Mouse (Mus musculus) adrenal gland, postnatal 25 days (tissue): ENCODE measurements around the gene Myocd. TPM values are rescaled to one million over a fixed set of nuclear protein-coding genes. Genes with fewer than 3 reads are reported as not detected.

Experiments
- DNase-seq: peaks from one replicate; pipeline ENCODE4 v3.0.0; 2021; ENCODE audit warnings: mixed read lengths
- long read RNA-seq: library from polyadenylated mRNA; stranded (forward); transcript quantifications from one replicate; pipeline ENCODE4 v2.0.0, GENCODE M21; 2021
- total RNA-seq: library from RNA; stranded (reverse); gene quantifications from 2 replicates; pipeline ENCODE4 v1.2.3, GENCODE M21; 2021

The Myocd gene
- total RNA-seq, result 0.15 and 0.29 TPM in 2 replicates
- long read RNA-seq, partial matches to known transcripts, result 1 of 1 reads
- long read RNA-seq, other reads (novel, unspliced or antisense), result 0 of 1 reads

DNA sequence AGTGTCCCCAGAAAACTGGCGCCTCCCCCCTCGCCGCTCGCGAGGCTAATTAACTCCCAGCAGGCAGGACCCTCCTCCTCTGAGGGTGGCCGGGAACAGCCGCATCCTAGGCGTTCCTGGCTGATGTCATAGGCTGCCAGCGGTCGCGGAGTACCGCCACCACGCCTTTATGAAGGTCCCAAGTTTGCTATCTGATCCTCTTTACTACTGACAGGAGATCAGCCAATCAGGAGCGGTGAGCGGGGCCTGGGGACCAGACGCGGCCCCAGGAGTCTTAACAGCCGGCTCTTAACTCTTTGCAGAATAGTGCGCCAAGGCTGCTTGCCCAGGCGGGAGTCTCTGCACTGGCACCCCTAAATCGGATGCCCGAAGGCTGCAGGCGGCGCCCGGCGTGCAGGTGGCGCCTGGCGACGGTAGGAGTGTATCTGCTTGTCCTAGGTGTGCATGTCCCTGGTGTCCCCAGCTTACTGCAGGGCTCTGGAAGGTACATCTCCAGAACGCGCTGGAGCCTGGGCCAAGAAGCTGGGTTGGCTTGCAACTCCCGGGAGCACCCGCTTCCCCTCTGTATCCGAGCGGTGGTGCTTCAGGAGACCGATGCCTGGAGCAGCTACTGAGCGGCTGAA is at the start of gene Myocd:
Gene Myocd (minus strand): TSS at position 139 of the 623 bp plus-strand sequence.
- peak; percentile 22 for DNase-seq

- no peak for DNase-seq
Measured at GRCm38 (mm10) chr11:65303824-65304223, 34.0 kb upstream of the Myocd start.

DNA sequence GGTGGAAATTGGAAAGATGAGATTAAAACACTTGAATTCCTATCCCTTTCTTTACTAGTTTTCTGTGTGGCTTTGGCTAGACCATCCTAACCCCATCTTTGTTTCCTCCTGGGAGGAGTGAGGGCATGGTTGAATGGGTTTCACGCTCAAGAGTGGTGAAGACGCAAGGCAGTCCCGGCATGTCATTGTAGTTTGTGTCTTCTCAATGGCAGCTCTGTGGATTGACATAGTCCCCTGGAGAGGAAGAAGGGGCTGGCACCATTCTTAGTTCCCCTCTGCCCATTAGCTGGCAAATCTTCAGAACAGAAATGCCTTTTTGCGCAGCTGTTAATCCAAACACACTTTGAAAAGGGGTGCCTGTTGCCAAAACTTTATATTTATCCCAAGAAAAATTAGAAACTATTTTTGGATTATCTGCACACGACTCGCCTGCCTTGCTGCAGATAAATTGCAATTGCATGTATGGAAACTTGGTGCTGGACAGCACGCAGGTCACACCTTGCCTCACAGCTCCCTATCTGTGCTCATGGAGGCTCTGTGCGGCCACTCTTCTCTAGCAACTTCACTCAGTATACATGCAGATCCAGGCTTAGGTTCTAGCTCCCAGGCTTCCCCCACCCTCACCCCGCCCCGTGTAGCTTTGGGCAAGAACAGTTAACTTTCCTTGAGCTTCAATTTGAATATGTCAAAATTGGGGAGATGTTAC is 24.5 kb upstream of the Myocd start:
- DNase-seq, result no peak

DNA sequence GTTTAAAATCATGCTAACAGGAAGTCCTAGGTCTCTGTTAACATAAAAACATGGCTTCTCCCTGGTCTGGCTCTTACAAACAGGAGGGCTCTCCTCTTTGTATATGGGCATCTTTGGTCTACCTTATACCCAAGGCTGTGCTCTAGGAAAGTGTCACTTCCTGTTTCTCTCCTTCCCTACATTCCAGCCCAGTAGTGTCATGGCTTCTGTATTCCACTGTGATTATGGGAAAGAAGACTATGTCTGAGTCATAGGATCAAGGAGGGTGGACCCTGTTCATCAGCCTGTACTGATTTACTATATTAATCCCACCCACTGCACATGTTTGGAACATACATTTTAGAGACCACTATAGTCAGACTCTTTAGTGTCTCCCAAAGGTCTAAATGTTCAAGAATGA is 23.2 kb upstream of the Myocd start:
- no peak for DNase-seq

GRCm38 (mm10) chr11:65287706-65288105 is 17.9 kb upstream of the Myocd start:
- no peak for DNase-seq

GRCm38 (mm10) chr11:65286211-65286610 is 16.4 kb upstream of the Myocd start:
- DNase-seq, result no peak

DNA sequence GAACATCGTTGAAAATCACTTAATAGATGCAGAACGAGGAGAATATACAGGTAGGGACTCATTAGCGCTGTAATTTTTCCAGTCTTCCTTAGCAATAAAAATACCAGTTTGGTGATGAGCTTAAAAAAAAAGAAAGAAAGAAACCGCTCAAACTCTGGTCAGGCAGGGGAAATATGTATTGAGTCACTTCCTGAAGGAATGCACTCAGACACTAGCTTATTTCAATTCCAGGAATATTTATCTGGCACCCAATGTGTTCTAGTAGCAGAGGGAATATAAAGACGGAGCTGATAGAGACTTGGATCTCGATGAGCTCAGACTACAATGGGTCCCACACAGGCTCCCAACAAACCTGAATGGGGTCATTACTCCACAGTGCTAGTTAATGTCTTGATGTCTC is 5.7 kb upstream of the Myocd start:
- no peak for DNase-seq

DNA sequence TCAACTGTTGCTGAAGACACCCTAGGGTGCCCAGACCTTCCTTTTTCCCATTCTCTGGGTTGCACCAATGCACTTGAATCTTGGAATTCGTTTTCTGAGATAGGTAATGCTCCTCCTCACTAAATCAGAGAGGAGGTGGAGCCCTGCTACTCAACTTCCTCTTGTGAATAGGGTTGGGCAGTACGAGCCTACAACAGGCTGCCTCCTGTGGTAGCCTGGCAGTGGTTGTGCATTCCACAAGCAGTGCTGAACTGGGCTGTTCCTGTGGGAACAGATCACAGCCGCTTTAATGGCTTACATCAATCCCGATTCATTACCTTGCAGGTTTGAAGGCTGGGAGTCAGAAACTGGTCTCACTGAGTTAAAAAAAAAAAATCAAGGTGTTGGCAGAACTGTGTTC is 1.2 kb upstream of the Myocd start:
- no peak for DNase-seq

- DNase-seq, result no peak
Measured at GRCm38 (mm10) chr11:65268310-65268709, 1.5 kb downstream of the Myocd start.

GRCm38 (mm10) chr11:65263466-65263865 is 6.3 kb downstream of the Myocd start:
- DNase-seq, result peak; percentile 55

DNA sequence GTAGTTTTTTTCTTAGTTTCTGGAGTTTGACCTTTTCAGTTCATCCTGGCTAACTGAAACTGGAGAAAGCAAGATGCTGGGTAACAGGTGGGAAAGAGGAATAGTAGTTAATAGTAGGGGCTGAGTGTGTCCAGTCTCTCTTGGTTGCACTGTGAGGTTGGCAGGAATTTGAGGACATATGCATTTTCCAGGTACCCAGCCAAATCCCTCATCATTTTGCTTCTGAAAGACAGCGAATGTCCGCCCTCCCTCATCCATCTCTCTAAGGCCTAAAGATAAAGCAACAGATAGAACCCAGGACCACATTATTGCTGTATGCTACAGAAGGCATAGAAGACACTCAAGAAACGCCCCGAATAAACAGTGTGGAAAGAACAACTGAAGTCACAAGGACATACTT is 10.8 kb downstream of the Myocd start:
- no peak for DNase-seq

DNA sequence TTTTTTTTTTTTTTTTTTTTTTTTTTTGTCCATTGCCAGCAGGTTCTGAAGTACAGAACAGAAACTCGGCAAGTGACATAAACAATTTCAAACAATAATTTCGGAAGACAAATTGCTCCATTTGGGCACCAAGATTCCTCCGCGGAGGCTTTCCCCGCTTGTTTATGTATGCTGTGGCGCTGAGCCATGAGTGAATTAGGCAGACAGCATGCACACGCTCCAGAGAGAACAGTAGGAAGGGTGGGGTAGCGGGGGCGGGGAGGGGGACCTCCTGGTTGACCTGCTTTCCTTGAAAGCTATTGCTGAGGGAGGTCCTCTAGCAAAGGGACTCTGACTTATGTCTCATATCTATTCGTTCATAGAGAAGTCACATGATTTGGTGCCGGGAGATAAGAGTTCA is 13.6 kb downstream of the Myocd start:
- no peak for DNase-seq

DNA sequence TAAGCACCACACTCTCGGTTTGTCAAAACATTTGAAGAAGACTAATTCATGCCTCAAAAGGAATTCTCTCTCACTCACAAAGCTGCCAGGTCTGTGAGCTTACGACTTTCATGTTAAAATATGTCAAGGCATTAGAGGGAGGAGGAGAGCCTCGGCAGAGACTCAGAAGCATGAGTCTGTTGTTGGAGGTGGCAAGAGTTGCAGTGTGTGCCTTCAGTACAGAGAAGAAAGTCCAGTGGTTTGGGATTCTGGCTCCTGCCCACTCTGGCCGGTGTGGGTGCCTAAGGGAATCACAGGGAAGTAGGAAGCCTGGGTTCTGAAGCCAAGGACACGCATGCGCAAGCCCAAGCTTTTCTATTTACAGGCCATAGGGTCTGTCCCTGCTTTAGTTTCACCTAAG is 14.2 kb downstream of the Myocd start:
- DNase-seq, result no peak

- DNase-seq, result no peak
Measured at GRCm38 (mm10) chr11:65250366-65250765, 19.4 kb downstream of the Myocd start.

GRCm38 (mm10) chr11:65246301-65247054 is 23.3 kb downstream of the Myocd start:
- DNase-seq, result no peak

- DNase-seq, result peak; percentile 8
Measured at GRCm38 (mm10) chr11:65243593-65243992, 26.2 kb downstream of the Myocd start.

DNA sequence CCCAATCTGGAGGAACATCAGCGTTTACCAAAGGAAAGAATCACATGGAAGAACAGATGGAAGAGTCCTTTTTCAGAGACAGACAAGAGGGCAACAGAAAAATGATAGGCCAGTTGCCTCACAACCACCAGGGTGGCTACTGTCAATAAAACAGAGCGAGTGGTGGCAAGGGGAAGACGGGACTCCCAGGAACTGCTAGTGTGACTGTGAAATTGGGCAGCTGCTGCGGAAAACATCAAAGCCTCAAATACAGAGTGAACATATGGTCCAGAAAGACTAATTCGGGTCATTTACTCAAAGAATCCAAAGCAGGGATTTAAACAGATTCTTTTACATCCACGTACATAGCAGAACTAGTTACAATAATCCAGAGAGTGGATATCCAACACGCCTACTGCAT is 29.3 kb downstream of the Myocd start:
- DNase-seq, result no peak

DNA sequence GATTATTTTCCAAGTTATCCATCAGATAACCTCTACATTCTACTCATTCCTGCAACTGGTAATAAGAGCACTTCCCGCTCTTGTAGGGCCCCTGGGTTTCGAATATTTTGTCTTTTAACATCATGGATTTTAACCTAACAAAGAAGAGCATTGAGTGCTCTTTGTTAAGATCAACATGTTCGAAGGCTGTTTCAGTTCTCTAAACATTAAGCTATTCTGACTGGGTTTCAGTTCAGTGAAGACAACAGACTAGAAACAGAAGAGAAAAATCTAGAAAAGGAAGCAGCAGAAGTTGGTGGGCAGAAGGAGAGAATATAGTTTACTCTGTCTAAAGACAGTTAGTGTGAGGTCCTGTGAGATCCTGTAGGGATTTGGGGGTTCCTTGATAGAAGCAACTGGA is 31.9 kb downstream of the Myocd start:
- DNase-seq, result no peak

GRCm38 (mm10) chr11:65236907-65237306 is 32.9 kb downstream of the Myocd start:
- DNase-seq, result no peak

GRCm38 (mm10) chr11:65235374-65235773 is 34.4 kb downstream of the Myocd start:
- no peak for DNase-seq

GRCm38 (mm10) chr11:65231771-65232170 is 38.0 kb downstream of the Myocd start:
- no peak for DNase-seq

GRCm38 (mm10) chr11:65226766-65227165 is 43.0 kb downstream of the Myocd start:
- DNase-seq, result no peak

DNA sequence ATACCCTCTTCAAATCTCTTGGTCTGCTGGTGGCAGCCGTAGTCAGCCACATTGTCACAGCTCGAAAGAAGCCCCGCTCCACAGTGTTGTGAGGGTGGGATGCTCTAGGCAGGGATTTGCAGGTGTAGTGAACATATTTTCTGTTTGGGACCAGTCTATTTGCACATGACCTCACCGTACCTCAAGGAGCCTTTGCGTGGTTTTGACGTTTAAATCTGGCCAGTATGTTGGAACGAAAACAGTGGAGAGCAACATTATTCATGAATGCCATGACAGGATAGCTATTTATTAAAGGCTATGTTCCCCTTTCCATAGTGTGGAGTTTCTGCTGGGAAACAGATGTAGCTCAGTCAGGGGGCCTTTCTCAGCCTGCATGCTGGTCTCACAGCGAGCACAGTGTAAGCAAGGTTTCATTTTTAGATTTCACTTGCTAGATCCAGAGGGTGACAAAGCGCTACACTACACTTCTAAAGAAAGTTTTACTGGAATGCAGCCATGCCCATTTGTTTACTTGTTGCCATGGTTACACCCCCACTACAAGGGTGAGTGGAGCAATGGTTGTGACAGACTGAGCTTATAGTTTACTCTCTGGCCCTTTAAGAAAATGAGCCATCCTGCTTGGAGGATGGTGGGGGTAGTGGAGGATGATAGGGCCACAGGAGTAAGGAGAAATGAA is 54.7 kb downstream of the Myocd start:
- DNase-seq, result no peak
